Mouse (Mus musculus) liver, embryonic 14.5 days (tissue): ENCODE measurements around the gene Cldnd1.

Source experiments
- CTCF ChIP-seq: IDR thresholded peaks from 2 replicates; pipeline ENCODE4 v1.5.1; 2016; ENCODE audit warnings: antibody characterized with exemption, low read depth, control low read depth
- EP300 ChIP-seq: IDR thresholded peaks from 2 replicates; pipeline ENCODE4 v1.6.1; 2016; ENCODE audit warnings: antibody characterized with exemption, low read depth

DNA sequence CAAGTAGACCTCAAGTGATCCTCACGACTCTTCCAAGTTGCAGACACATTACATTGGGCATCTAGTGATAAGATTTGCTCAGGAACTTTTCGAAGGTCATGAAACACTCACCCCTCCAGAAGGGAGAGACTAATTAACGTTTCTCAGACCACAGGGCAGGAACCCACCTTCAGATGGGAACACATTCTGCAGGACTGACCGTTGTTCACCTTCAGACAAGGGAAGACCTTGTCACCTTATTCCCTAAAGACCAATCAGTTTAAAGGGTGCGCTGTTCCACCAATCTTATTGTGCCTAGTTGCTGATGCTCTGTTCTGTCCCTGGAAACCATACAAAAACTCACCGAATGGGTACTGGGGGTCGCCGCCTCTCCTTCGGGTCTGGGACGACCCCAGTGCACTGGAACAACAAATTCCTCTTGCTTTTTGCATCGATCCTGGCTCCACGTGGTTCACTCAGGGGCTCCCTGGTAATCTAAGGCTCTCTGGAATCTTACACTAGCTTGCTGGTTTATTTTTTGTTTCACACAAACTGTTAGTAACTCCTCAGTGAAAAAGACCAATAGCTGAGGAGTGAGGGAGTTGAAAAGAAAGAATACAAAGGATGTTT is 26.8 kb upstream of the Cldnd1 start:
- TF ChIP-seq CTCF: no peak
- TF ChIP-seq EP300: no peak
